Mouse (Mus musculus): ENCODE measurements at regions not wholly inside any gene's neighbourhood (a gene's known extent, or its start where the extent isn't known, plus 50 kb on each side); places are given as distances from the start of the nearest gene placed in this dataset.
A peak's percentile ranks its signal among the peaks of the same experiment; 100 is the strongest.

DNA sequence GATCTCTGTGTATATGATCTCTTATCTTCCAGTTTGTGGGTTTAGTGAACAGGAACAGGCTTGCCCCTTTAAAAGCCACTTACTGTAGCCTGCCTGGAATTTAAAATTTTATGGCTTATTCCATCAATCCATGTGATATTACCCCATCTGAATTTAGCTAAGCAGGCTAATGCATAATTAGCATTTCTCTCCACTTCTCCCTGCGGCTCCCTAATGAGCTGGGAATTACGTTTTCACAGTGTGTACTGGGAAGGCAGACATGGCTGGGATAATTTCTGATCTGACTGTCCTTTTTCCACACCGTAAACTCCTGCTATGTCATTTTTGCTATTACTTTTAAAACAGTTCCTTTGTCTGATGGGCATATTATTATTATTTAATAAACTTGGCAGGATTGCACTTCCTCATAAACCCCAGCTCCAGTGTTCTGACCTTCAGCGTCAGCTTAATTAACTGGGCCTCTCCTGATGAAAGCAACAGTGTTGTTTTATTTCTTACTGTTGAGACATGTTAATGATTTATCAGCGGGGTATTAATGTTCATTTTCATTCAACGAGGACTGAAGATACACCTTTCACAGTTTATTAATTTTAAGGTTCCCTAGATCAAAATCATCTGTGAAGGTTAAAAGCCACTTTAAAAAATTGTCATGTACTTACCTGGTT lies 185.4 kb upstream of the Lcorl start:
- no peaks in the 10 kb centered on the region for H3K4me1 ChIP-seq (ENCODE audit: control insufficient read depth, insufficient read depth, low read depth, low read length)
- no peak overlapping the region for H3K27ac ChIP-seq (ENCODE audit: low read depth, low read length)
- peak; percentile 86 for ATAC-seq
- H3K27me3 ChIP-seq (replicated peaks; ENCODE audit: control insufficient read depth, insufficient read depth, low read length): no peaks in the 10 kb centered on the region
- no peaks in the 10 kb centered on the region for H3K9me3 ChIP-seq (ENCODE audit: control insufficient read depth, low read length)
- H3K9ac ChIP-seq (ENCODE audit: low read depth, low read length): no peak overlapping the region
- no peak overlapping the region for H3K4me2 ChIP-seq (ENCODE audit: low read length)
- H3K36me3 ChIP-seq (ENCODE audit: control insufficient read depth, insufficient read depth, low read length): no peaks in the 10 kb centered on the region
- H3K4me3 ChIP-seq (ENCODE audit: low read length): no peak overlapping the region
- WGBS: 43% methylated on average over 6 of the region's 6 CpGs

- peak; percentile 88 for ATAC-seq
- H3K9me3 ChIP-seq (ENCODE audit: control insufficient read depth, low read length): no peaks in the 10 kb centered on the region
- H3K36me3 ChIP-seq (ENCODE audit: control insufficient read depth, insufficient read depth, low read length): no peaks in the 10 kb centered on the region
- no peak overlapping the region for H3K4me3 ChIP-seq (ENCODE audit: low read length)
- WGBS: 31% methylated on average over 8 of the region's 8 CpGs
- peak overlapping the region; percentile 31; the same call in 1 of the 2 replicates for H3K4me2 ChIP-seq (ENCODE audit: low read length)
- H3K4me1 ChIP-seq (ENCODE audit: control insufficient read depth, insufficient read depth, low read depth, low read length): no peaks in the 10 kb centered on the region
- H3K9ac ChIP-seq (ENCODE audit: low read depth, low read length): no peak overlapping the region
- H3K27ac ChIP-seq (ENCODE audit: low read depth, low read length): no peak overlapping the region
- H3K27me3 ChIP-seq (replicated peaks; ENCODE audit: control insufficient read depth, insufficient read depth, low read length): no peaks in the 10 kb centered on the region
Measured at GRCm38 (mm10) chr5:46033008-46033676, 175.7 kb upstream of the Lcorl start.

DNA sequence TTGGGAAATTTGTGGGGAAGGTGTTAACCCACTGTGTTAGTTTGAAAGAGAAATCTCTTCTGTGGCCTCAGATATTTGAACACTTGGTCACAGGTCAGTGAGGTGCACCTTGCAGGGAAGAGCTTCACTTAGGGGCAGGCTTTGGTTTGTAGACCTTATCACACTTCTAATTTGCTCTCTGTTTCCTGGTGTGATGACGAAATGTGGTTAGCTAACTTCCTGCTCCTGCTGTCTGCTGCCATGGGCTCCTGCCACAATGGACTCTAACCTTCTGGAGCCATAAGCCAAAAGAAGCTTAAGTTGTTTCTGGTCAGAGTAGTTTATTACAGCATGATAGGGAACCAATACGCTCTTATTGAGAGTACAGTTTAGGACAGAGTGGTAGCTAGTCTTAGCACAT lies 174.8 kb upstream of the Lcorl start:
- 90% methylated on average over 2 of the region's 2 CpGs for WGBS
- no peaks in the 10 kb centered on the region for H3K4me1 ChIP-seq (ENCODE audit: control insufficient read depth, insufficient read depth, low read depth, low read length)
- no peak overlapping the region for H3K27ac ChIP-seq (ENCODE audit: low read depth, low read length)
- no peak overlapping the region for H3K4me2 ChIP-seq (ENCODE audit: low read length)
- no peaks in the 10 kb centered on the region for H3K9me3 ChIP-seq (ENCODE audit: control insufficient read depth, low read length)
- no peak overlapping the region for H3K4me3 ChIP-seq (ENCODE audit: low read length)
- H3K36me3 ChIP-seq (ENCODE audit: control insufficient read depth, insufficient read depth, low read length): no peaks in the 10 kb centered on the region
- no peak for ATAC-seq
- H3K27me3 ChIP-seq (replicated peaks; ENCODE audit: control insufficient read depth, insufficient read depth, low read length): no peaks in the 10 kb centered on the region
- no peak overlapping the region for H3K9ac ChIP-seq (ENCODE audit: low read depth, low read length)

DNA sequence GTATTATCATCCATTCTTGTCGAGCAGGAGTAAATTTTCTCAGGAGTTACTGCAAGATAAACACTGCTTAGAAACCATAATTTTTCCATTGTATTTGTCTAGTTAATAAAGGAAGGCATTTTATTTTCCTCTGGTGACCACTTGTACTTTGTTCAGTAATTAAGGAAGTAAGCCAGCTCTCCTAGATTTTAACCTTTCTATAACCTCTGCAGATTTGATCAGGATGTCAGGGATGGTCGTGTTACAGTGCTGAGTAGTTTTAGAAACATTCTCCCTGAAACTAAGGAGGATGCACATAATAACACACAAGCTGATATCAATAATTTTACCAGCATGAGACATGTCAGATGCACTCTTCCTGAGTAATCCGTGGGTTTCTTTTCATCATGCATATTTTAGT lies 166.7 kb upstream of the Lcorl start:
- 49% methylated on average over 3 of the region's 3 CpGs for WGBS
- Histone ChIP-seq H3K27me3 (replicated peaks; ENCODE audit: control insufficient read depth, insufficient read depth, low read length) (no peaks in the 10 kb centered on the region), H3K27ac (ENCODE audit: low read depth, low read length) (no peak overlapping the region), H3K9me3 (ENCODE audit: control insufficient read depth, low read length) (no peaks in the 10 kb centered on the region), H3K4me1 (ENCODE audit: control insufficient read depth, insufficient read depth, low read depth, low read length) (no peaks in the 10 kb centered on the region), H3K4me2 (ENCODE audit: low read length) (no peak overlapping the region), H3K9ac (ENCODE audit: low read depth, low read length) (no peak overlapping the region), H3K36me3 (ENCODE audit: control insufficient read depth, insufficient read depth, low read length) (no peaks in the 10 kb centered on the region), H3K4me3 (ENCODE audit: low read length) (no peak overlapping the region)
- ATAC-seq: no peak

- Histone ChIP-seq H3K27me3 (replicated peaks; ENCODE audit: control insufficient read depth, insufficient read depth, low read length) (no peaks in the 10 kb centered on the region), H3K9me3 (ENCODE audit: control insufficient read depth, low read length) (no peaks in the 10 kb centered on the region), H3K9ac (ENCODE audit: low read depth, low read length) (no peak overlapping the region), H3K4me3 (ENCODE audit: low read length) (no peak overlapping the region), H3K4me1 (ENCODE audit: control insufficient read depth, insufficient read depth, low read depth, low read length) (no peaks in the 10 kb centered on the region), H3K4me2 (ENCODE audit: low read length) (peak overlapping the region; percentile 25), H3K36me3 (ENCODE audit: control insufficient read depth, insufficient read depth, low read length) (no peaks in the 10 kb centered on the region), H3K27ac (ENCODE audit: low read depth, low read length) (no peak overlapping the region)
- WGBS: 48% methylated on average over 6 of the region's 6 CpGs
- no peak for ATAC-seq
Measured at GRCm38 (mm10) chr5:46023456-46023855, 166.0 kb upstream of the Lcorl start.

- H3K36me3 ChIP-seq (ENCODE audit: control insufficient read depth, insufficient read depth, low read length): no peaks in the 10 kb centered on the region
- no peaks in the 10 kb centered on the region for H3K4me1 ChIP-seq (ENCODE audit: control insufficient read depth, insufficient read depth, low read depth, low read length)
- no peak overlapping the region for H3K4me2 ChIP-seq (ENCODE audit: low read length)
- no peak overlapping the region for H3K9ac ChIP-seq (ENCODE audit: low read depth, low read length)
- no peaks in the 10 kb centered on the region for H3K27me3 ChIP-seq (replicated peaks; ENCODE audit: control insufficient read depth, insufficient read depth, low read length)
- ATAC-seq: no peak
- H3K27ac ChIP-seq (ENCODE audit: low read depth, low read length): no peak overlapping the region
- H3K4me3 ChIP-seq (ENCODE audit: low read length): no peak overlapping the region
- 63% methylated on average over 7 of the region's 7 CpGs for WGBS
- H3K9me3 ChIP-seq (ENCODE audit: control insufficient read depth, low read length): no peaks in the 10 kb centered on the region
Measured at GRCm38 (mm10) chr5:46022047-46022422, 164.6 kb upstream of the Lcorl start.

GRCm38 (mm10) chr5:46021398-46022046 lies 164.1 kb upstream of the Lcorl start:
- H3K36me3 ChIP-seq (ENCODE audit: control insufficient read depth, insufficient read depth, low read length): no peaks in the 10 kb centered on the region
- no peak overlapping the region for H3K9ac ChIP-seq (ENCODE audit: low read depth, low read length)
- no peaks in the 10 kb centered on the region for H3K27me3 ChIP-seq (replicated peaks; ENCODE audit: control insufficient read depth, insufficient read depth, low read length)
- no peak overlapping the region for H3K4me3 ChIP-seq (ENCODE audit: low read length)
- no peak overlapping the region for H3K27ac ChIP-seq (ENCODE audit: low read depth, low read length)
- ATAC-seq: no peak
- WGBS: 73% methylated on average over 2 of the region's 2 CpGs
- no peak overlapping the region for H3K4me2 ChIP-seq (ENCODE audit: low read length)
- H3K9me3 ChIP-seq (ENCODE audit: control insufficient read depth, low read length): no peaks in the 10 kb centered on the region
- H3K4me1 ChIP-seq (ENCODE audit: control insufficient read depth, insufficient read depth, low read depth, low read length): no peaks in the 10 kb centered on the region

GRCm38 (mm10) chr5:46020175-46020574 lies 162.8 kb upstream of the Lcorl start:
- no peak overlapping the region for H3K4me3 ChIP-seq (ENCODE audit: low read length)
- ATAC-seq: no peak
- H3K9me3 ChIP-seq (ENCODE audit: control insufficient read depth, low read length): no peaks in the 10 kb centered on the region
- no peaks in the 10 kb centered on the region for H3K36me3 ChIP-seq (ENCODE audit: control insufficient read depth, insufficient read depth, low read length)
- H3K9ac ChIP-seq (ENCODE audit: low read depth, low read length): no peak overlapping the region
- H3K27ac ChIP-seq (ENCODE audit: low read depth, low read length): no peak overlapping the region
- H3K27me3 ChIP-seq (replicated peaks; ENCODE audit: control insufficient read depth, insufficient read depth, low read length): no peaks in the 10 kb centered on the region
- no peak overlapping the region for H3K4me2 ChIP-seq (ENCODE audit: low read length)
- WGBS: 74% methylated on average over 4 of the region's 4 CpGs
- no peaks in the 10 kb centered on the region for H3K4me1 ChIP-seq (ENCODE audit: control insufficient read depth, insufficient read depth, low read depth, low read length)

- H3K27me3 ChIP-seq (replicated peaks; ENCODE audit: control insufficient read depth, insufficient read depth, low read length): no peaks in the 10 kb centered on the region
Measured at GRCm38 (mm10) chr5:46007446-46007845, 150.0 kb upstream of the Lcorl start.

More at GRCm38 (mm10) chr5:46007446-46007845, 150.0 kb upstream of the Lcorl start:
- 85% methylated on average over 9 of the region's 9 CpGs for WGBS
- no peak for ATAC-seq
- Histone ChIP-seq H3K4me1 (ENCODE audit: control insufficient read depth, insufficient read depth, low read depth, low read length) (no peaks in the 10 kb centered on the region), H3K4me2 (ENCODE audit: low read length) (no peak overlapping the region), H3K9ac (ENCODE audit: low read depth, low read length) (no peak overlapping the region), H3K4me3 (ENCODE audit: low read length) (no peak overlapping the region), H3K9me3 (ENCODE audit: control insufficient read depth, low read length) (no peaks in the 10 kb centered on the region), H3K27ac (ENCODE audit: low read depth, low read length) (no peak overlapping the region), H3K36me3 (ENCODE audit: control insufficient read depth, insufficient read depth, low read length) (no peaks in the 10 kb centered on the region)
